Mouse (Mus musculus) CH12.LX (cell line): ENCODE data around the gene Ina.

Experiments used
- CHD2 ChIP-seq: IDR thresholded peaks from 2 replicates; pipeline ENCODE4 v1.6.1; 2011; ENCODE audit warnings: low read length, improper control_type of control experiment
- CTCF ChIP-seq, 2 experiments: IDR thresholded peaks in 1 of 2; conservative IDR thresholded peaks in 1 of 2; 2 replicates each; pipeline ENCODE4 v1.5.1; 2011 to 2012; ENCODE audit warnings: low read depth in 2 of 2, low read length in 2 of 2, improper control_type of control experiment in 1 of 2, inconsistent platforms in 1 of 2, mild to moderate bottlenecking in 1 of 2, moderate library complexity in 1 of 2
- EP300 ChIP-seq: IDR thresholded peaks from 2 replicates; pipeline ENCODE4 v1.6.1; 2011; ENCODE audit warnings: low read length, improper control_type of control experiment
- GABPA ChIP-seq: IDR thresholded peaks from 2 replicates; pipeline ENCODE4 v1.6.1; 2012; ENCODE audit warnings: low read depth, low read length, improper control_type of control experiment, inconsistent platforms; ENCODE audit not compliant: insufficient replicate concordance
- MEF2A ChIP-seq: IDR thresholded peaks from 2 replicates; pipeline ENCODE4 v1.6.1; 2014; ENCODE audit warnings: low read depth, mild to moderate bottlenecking, inconsistent platforms, low read length, improper control_type of control experiment, borderline replicate concordance
- POLR2A ChIP-seq: IDR thresholded peaks from 2 replicates; pipeline ENCODE4 v1.6.1; 2011; ENCODE audit warnings: low read depth, mild to moderate bottlenecking, improper control_type of control experiment, low read length
- USF1 ChIP-seq: IDR thresholded peaks from 2 replicates; pipeline ENCODE4 v1.6.1; 2014; ENCODE audit warnings: low read depth, mild to moderate bottlenecking, inconsistent platforms, low read length, improper control_type of control experiment
- USF2 ChIP-seq: conservative IDR thresholded peaks from 2 replicates; pipeline ENCODE4 v1.6.1; 2011; ENCODE audit warnings: low read depth, low read length, improper control_type of control experiment
- ZC3H11A ChIP-seq: IDR thresholded peaks from 2 replicates; pipeline ENCODE4 v1.6.1; 2012; ENCODE audit warnings: low read depth, mild to moderate bottlenecking, inconsistent platforms, low read length, improper control_type of control experiment

GRCm38 (mm10) chr19:46975565-46975964, 38.9 kb upstream of the Ina start:
- TF ChIP-seq POLR2A (no peak), ZC3H11A (no peak), GABPA (no peak), USF2 (no peak), CHD2 (no peak), EP300 (no peak), CTCF (conservative IDR thresholded peaks at IDR 0.05 in 1 of 2, IDR thresholded peaks at IDR 0.05 in 1 of 2; ENCODE audit: low read depth in 2 of 2, low read length in 2 of 2) (no peak), USF1 (no peak), MEF2A (no peak)
